Mouse (Mus musculus) regulatory T cell (primary cell): ENCODE results near the gene Gpr176.

Experiments
- in situ Hi-C: fragments of 300-600 bp; cut with MboI, MseI; formaldehyde crosslinking; loops from one replicate; pipeline ENCODE4 v1.15.1; 2025; ENCODE audit warnings: high pct_unique_total_duplicates

Gpr176 gene

DNA sequence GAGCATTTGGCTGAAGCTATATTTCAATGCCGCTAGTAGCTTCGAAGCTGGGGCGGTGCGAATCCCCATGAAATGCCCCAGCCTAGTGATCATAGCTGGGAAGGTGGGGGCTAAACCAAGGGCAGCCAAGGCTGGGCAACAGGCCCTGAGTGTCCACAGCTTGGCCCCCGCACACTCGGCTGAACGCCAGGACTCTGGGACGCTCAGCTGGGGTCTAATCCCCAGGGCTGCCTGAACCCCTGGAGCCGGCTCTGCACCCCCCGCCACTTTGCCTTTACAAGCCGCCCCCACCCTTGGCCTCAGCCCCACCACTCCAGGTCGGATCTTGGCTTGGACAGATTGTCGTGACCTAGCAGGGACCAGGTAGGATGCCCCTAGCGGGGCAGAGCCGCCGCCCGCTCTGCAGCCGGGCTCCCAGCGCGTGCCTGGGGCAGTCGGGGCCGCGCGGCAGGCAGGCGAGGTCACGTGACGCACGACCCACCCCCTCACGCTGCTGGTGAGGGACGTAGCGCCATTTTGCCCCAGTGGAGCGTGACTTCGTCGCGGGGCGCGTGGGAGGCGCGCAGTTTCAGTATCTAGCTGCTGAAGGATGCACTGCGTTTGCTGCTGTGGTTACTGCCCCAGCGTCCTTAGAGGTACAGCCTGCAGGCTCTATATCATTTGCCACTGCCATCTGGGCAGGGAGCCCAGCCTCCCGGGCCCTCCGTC, 507 bp upstream of the Gpr176 start:
- in situ Hi-C loops, result no loop called here

DNA sequence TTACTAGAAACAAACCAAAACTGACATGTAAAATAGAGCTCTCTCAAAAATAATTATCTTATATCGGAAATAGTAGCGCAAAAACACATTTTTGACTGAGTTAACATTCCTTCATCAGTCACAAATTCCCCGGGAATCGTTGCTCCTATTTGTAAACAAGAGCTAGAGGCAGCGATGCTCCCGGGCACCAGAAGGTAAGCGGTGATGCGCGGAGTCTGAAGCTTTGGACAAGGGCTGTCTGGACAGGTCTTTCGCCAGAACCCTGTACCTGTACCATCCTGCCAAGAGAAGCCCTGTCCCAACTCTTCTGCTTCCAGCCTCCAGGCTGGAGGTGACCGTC, 688 bp downstream of the Gpr176 start:
- in situ Hi-C loops, result no loop called here

DNA sequence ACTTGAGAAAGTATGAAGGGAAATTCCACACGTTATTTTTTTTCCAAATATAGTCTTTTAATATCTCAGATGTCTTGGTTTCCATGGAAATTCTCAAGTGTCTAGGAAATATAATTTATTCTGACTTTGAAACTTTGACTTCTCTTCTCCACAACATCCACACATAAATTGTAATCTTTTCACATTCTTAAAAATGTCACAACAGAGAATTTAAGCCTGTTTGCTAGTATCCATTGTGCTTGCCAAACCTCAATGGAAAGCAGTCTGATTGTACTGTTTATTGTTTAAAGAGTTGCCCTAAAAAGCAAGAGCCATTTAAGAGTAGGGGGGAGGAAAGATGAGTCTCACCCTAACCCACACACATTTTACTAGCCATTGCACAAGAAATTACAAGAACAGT, 1.4 kb downstream of the Gpr176 start:
- in situ Hi-C loops, result no loop called here

DNA sequence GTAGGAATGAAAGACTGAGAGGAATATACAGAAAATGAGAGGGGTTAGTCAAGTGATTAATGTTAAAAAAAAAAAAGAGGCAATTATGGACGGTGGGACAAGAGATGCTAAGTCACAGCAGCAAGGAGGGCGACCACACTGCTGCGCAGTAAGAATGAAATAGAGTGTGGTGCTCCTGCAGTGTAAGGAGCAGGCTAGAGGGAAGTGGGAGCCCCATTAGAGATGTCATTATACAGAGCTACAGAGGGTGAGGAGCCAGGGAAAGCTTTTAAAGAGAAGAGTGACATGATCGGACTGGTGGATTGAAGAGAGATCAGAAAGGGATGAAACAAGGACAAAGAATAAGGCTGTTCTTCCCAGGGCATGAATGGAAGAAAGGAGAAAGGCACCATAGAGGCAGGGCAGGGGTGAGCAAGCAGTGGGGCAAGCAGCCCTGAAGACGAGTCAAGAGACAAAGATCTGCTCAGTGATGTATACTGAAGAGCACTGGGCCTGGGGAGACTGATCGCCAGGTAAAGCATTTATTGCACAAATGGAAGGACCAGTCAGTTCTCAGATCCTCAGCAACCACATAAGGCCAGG, 18.0 kb downstream of the Gpr176 start:
- in situ Hi-C loops, result no loop called here

DNA sequence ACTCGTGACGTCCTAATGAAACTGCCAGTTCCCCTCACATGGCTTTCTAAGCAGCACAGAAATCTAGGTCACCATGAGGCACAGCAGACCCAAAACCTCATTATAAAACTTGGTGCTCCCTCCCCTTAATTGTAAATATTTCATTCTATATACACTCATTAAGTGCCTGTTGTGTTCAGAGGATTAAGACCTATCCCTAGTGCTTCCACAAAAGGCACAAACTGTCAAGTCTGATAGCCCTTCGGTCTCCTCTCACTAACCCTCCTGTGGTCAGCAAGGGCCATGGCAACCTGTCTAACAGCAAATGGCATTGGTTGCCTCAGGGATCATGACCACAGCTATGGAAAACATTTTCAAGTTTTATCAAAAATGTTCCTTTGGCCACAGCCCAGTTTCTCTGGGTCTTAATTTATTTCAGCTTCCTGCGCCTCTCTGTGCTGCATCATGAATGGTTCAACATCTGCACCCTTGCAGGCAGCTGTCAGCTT, 19.3 kb downstream of the Gpr176 start:
- in situ Hi-C loops, result no loop called here

DNA sequence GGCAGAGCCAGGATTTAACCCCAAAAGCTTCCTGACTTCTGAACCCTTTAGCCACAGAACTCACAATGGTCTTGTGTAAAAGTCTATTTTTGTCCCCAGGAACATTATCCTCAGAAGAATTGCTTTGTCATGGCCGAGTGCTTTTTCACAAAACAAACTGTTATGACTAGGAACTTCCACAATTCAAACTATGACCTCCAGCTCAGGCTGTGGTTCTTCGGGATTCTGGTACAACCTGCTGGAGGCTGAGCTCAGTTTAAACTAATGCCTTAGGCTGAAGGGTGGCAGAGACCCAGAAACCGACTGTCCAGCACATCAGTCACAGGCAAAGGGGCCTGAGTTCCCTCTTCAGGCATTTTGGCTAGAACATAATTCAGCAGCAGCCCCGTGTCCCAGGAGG, 19.7 kb downstream of the Gpr176 start:
- in situ Hi-C loops, result no loop called here

DNA sequence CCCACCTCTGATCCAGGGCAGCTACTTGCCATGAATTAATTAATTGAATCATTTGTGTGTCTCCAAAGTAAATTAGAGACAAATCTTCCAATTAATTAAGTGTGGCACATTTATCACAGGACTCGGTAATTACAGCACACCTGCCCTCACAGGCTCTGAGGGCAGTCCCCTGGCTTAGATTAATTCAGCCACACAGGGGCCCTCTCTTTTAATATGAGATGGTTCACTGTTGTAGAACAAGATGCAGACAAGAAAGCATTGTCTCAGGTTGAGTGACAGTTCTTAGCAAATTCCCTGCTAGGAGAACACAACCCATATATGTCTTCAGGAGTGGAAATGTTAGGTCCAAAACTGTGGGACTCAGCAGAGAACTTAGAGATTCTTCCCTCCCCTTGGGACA, 27.7 kb downstream of the Gpr176 start:
- in situ Hi-C loops, result no loop called here

DNA sequence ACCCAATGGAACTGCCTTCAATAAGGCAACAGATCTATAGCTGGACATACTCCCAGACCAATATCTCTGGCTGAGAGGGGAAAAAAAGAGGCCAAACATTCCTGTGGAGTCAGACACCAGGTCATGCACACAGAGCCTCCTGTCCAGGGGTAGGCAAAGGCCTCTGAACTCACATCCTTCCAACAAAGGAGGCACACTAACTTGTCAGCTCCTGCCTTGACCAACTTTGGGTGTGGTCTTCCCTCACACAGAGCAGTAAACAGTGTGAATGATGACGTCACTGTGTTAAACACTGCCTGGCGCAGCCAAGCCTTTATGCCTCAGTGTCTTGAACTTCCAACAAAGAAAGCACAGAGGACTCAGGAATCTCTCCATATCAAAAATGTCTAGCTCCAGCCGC, 29.3 kb downstream of the Gpr176 start:
- in situ Hi-C loops, result no loop called here

DNA sequence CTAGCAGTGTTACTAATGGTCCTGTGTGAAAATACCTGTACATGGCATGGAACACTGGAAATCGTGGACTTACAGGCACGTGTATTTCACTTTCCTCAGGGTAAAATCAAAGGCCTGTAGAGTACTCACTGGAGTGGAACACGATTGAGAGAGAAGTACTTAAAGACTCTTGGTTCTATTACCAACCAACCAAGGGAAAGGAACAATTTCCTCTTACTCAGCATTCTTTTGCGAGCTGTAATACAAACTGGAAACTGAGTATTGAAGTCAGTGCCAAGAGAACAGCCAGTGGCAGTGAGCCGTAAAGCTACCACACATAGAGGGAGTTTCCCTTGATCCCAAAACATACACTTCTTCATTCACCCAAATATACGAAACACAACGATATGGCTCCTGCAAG, 31.9 kb downstream of the Gpr176 start:
- in situ Hi-C loops, result no loop called here

DNA sequence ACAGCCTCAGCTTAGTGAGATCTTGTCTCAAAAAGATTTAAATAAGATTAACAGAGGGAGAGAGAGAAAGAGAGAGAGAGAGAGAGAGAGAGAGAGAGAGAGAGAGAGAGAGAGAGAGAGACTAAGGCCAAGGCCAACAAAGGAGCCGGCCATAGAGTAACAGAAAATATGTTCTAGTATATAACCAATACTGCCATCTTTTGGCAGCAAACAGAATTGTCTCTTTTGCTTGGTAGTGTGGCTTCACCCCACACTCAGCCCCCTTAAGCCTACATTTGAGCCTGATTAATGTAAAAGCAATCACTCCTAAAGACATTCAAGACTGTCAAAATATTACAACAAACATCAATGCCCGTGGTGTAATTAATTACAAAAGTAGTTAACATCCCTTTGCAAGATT, 37.1 kb downstream of the Gpr176 start:
- in situ Hi-C loops, result no loop called here

DNA sequence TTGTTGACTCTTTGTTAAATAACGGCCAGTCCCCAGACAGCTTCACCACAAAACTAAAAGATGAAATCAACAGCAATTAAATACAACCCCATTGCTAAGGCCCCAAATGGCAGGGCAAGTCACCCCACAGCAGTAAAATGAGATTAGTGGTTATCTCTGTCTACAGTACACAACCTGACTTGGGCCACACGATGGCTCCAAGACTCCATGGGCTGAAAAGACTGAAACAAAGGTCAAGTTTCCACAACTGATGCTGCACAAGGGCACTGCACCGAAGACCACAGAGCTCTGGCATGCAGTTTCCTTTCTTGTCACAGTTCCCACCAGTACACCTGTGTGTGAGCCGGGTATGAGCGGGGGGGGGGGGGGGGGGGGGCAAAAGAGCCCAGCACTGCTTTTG, 50.6 kb downstream of the Gpr176 start:
- in situ Hi-C loops, result no loop called here

DNA sequence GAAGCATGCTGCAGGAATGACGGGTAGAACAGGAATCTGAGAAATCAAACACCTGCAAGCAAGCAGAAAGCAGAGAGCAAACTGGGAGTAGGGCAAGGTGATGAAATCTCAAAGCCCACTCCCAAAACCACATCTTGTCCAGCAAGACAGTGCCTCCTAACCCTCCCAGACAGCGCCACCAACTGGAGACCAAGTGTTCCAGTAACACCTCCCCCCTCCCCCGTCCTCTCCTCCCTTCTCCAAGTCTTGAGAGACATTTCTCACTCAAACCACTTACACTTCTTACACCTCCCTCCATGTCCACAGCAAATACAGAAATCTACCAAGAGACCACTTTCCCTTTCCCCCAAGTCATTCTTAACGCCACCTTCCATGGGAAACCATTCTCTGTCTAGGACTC, 51.4 kb downstream of the Gpr176 start:
- in situ Hi-C loops, result no loop called here

DNA sequence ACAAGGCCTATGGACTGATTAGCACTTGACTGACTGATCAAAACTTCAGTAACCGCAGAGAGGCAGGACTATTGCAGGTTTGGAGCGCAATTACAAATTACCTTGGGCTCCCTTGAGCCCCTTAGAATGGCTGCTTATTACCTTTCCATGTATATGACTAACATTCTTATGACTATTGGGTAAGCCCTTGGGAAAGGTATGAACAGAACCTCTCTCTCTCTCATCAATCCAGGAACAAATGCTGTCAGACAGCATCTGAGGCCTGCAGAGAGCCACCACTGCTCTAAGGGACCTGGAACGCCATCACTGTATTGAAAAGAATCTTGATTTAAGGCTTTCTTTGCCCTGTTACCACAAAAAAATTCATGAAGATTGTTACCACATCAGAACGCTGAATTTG, 52.1 kb downstream of the Gpr176 start:
- in situ Hi-C loops, result no loop called here

DNA sequence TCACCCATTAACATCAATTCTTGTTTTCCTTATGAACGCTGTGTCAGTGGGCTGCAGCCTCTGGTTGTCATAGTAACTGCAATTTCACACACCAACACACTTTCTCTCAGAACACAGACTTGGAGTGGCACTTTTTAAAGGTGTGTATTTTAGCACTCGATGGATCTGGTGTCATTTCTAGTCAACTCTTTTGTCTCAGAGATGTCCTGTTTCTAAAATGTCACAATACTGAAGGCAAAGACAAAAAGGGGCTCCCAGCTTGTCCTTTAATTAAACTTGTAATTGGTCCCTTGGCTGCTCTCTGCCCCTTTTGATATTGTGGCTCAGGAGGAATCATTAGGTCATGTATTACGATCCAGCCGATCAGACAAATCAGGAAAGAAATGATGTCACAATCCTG, 52.7 kb downstream of the Gpr176 start:
- in situ Hi-C loops, result no loop called here

DNA sequence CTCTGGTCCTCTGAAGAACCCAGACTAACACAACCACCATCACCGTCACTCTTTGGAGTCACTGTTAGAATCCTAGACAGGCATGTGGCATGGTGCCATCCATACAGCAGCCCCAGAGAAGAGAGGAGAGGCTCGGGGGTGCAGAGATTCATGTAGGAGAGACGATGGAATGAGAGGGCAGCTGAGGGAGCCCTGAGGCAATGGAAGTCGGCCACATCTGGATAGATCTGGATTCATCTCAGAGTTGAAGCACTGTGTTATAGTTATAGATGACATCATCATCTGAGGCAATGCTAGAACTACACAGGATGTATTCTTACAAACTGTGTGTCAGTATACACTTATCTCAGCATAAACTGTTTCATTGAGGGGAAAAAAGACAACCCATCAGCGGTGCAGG, 54.0 kb downstream of the Gpr176 start:
- in situ Hi-C loops, result no loop called here

DNA sequence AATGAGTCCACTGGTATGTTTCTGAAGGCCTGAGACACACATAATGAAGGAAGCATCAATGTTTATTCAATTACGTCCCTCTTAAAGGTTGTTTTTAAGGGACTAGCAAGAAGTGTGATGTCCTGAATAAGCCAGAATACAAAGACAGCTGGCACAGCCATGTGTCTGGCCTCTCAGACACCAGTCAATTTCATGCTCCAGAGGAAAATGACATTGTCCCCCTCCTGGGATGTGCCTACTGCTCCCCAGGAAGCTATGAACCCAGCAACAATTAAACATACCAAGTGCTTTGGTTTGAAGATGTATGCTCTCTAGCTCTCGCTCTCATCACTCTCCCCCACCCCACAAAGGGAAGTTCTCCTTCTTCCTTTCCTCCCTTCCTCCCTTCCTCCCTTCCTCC, 56.3 kb downstream of the Gpr176 start:
- in situ Hi-C loops, result no loop called here

DNA sequence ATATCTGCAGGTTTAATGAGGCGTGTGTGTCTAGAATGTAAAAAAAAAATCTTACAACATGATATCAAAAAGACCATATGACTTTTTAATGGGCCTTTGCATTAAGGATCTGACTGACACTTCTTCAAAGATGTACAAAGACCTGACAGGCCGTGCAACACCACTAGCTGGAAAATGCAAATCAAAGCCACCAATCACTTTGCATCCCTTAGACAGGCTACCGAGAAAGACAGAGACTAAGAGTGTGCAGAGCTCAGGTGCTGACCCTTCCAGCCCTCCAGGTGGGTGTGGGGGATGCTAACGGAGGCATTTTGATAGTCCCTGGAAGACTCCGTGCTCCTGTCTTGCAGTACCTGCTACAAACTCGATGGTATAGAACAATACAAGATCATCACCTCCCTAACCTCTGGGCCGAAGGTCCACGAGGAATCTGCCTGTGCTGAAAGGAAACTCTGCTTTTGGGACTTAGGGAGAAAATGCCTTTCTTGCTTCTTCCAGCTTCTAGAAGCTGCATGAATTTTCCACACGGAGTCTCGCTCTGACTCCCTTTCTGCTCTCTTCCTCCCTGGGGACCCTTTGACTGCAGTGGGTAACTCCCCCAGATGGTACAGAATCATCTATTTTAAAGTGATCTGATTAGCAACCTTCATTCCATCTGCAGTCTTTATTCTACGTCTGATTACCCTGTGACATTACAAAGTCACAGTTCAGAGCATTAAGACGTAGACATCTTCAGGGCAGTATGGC, 57.4 kb downstream of the Gpr176 start:
- in situ Hi-C loops, result no loop called here

DNA sequence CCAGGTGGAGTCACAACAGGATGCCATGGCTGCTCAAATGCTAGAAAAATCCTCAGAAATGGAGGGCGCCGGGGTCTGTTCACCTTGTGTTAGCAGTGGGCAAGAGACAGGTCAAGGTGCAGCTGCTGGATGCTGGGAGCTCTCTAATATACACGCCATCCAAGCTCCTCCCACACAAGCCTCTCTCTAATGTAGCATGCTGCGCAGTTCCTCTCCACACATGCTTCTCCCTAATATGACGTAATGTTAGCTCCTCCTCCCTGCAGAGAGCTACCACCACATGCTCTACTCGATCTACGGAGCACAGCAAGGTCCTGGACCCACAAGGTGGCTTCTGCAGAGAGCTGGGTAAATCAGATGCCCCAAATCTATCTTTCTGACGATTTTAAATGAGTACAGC, 65.7 kb downstream of the Gpr176 start:
- in situ Hi-C loops, result no loop called here

DNA sequence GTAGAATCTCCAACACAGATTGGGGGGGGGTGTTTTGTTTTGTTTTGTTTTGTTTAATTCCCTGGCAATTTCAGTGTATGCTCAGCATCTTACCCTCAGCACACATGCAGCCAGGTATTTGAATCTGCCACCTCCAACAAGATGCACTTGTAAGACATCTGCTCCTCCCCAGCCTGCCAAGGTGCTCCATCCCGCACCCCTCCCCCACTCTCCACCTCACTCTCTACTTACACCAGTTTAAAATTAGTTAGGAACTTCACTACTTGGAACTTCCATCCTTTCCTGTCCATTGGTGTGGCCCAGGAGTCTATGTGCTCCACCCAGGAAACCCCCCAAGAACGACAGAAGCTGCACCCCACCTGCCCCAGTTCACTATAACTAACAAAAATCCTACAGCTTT, 66.3 kb downstream of the Gpr176 start:
- in situ Hi-C loops, result no loop called here

DNA sequence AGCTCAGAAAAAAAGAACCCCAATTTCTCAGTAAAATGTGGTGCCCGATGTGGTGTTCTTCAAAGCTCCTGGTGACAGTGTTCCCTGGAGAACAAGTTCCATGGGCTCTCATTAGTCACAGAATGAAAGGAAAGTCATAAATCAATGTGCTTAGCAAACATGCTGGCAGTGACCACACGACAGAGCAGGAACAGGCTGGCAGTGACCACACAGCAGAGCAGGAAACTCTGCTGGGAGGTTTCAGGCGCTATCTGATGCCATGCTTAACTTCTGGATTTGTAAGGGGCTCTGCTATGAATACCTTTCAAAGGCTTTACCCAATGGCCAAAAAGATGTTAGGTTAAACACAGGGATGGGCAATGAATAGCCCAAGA, 66.7 kb downstream of the Gpr176 start:
- in situ Hi-C loops, result no loop called here

DNA sequence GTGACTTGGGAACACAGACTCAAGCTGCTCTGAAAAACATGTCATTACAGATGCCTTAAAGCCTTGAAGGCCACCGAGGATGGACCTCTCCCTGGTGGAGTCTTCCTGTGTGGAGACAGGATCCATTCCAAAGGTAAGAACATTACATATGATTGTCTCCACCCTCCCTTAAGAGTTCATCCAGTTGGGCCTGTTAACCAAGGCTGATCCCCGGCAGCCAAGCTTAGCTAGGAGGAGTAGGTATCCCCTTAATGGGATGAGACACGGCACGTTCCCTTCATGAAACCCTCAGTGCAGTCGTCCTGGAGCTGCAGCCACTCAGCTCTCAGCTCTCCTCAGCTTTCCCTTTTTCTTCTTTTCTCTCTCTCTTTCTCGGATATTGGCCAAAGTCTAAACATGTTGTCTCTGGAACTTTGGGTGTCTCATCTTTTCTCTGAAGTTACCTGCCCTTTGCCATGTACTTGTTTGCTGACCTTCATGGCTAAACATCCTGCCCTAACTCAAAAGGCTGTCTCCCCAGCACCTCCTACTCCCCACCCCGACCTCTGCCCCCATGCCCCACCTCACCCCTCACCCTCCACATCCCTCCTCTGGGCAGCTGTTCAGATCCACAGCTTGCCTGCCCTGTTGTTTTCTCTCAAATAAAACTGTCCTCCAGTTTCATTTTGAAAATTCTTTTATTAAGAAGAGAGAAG, 67.2 kb downstream of the Gpr176 start:
- in situ Hi-C loops, result no loop called here

DNA sequence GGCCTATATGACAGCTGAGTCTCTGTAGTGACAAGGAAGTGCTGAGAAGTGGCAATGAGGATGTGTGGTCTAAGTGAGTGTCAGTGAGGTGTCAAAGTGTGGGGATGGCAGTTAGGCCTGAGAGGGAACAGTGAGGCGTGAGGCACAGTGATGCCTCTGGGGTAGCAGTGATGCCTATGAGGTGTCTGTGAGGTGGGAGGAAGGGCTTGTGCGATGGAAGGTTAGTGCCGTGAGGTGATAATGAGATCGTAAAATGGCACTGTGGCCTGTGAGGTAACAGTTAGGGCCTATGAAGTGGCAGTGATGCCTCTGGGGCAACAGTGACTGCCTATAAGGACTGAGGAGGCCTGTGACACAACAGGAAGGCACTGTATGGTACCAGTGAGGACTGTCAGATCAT, 69.8 kb downstream of the Gpr176 start:
- in situ Hi-C loops, result no loop called here

DNA sequence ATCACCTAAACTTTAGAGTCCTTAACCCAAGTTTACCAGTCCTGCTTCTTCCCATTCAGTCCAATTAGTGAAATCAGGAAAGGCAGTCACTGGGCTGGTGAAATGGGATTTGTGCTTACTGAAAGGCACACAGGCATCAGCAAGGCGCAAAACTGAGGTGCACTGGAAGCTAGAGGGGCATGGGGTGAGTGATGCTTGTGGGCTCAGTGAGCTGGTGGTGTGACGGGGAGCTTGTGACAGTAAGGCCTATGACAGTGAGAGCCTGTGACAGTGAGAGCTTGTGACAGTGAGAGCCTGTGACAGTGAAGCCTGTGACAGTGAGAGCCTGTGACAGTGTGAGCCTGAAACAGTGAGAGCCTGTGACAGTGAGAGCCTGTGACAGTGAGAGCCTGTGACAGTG, 71.6 kb downstream of the Gpr176 start:
- in situ Hi-C loops, result no loop called here
